Mouse (Mus musculus) heart, adult 2 months (tissue): ENCODE data around the gene Wdr18.

Experiments used
- CTCF ChIP-seq: fragments of 200-600 bp; IDR thresholded peaks from 2 replicates; pipeline ENCODE4 v1.8.1; 2022; ENCODE audit warnings: antibody characterized with exemption, mild to moderate bottlenecking, moderate library complexity
- POLR2A ChIP-seq: fragments of 200-500 bp; IDR thresholded peaks from 2 replicates; pipeline ENCODE4 v1.6.1; 2011; ENCODE audit warnings: mild to moderate bottlenecking, low read depth, low read length, control low read depth; ENCODE audit not compliant: insufficient read depth

- TF ChIP-seq CTCF (no peak), POLR2A (no peak)
These were observed 57.0 kb downstream of the Wdr18 start for GRCm38 (mm10) chr10:80016931-80017330.
